Mouse (Mus musculus): ENCODE measurements around the gene Jarid2.
"Not testable (repeated sequence)": the region's sequence is repeated elsewhere in the genome, so short reads cannot be mapped to it uniquely, and the experiment has no call there.

Jarid2 gene

DNA sequence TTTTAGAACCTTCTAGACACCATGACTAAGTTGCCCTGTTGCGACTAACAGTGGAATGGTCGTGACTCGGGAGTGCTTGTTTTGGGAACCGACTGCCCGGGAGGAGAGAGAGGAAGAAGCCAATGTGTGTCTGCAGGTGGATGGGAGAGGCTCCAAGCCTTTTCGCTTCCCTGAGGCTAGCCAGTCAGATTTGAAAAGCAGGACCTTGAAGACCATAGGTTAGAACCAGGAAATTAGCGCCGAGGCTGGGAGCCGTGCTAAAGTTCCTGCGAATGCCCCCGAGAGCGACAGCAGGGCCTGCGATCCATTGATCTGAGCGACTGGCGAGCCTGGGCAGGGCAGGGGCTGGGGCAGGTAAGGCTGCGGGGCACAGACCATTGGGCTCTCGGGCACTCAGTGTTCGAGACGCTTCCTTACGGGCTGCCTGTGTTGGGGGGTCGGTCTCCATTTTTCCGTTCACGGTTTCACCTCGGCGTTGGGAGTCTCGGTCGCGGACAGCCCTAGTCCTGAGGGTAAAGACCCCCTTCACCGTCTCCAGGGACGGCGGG, at the start of gene Jarid2:
Gene Jarid2 (plus strand): TSS at position 51 of the 548 bp plus-strand sequence.
- peak; percentile 75 for DNase-seq (ENCODE audit: extremely low spot score)

GRCm38 (mm10) chr13:44681051-44681450, 48.2 kb upstream of the Jarid2 start:
- DNase-seq (ENCODE audit: extremely low spot score) = peak; percentile 20

- no peak for DNase-seq (ENCODE audit: extremely low spot score)
Observed at GRCm38 (mm10) chr13:44688140-44688539, 41.1 kb upstream of the Jarid2 start.

GRCm38 (mm10) chr13:44697628-44698027, 31.6 kb upstream of the Jarid2 start:
- no peak for DNase-seq (ENCODE audit: extremely low spot score)

DNA sequence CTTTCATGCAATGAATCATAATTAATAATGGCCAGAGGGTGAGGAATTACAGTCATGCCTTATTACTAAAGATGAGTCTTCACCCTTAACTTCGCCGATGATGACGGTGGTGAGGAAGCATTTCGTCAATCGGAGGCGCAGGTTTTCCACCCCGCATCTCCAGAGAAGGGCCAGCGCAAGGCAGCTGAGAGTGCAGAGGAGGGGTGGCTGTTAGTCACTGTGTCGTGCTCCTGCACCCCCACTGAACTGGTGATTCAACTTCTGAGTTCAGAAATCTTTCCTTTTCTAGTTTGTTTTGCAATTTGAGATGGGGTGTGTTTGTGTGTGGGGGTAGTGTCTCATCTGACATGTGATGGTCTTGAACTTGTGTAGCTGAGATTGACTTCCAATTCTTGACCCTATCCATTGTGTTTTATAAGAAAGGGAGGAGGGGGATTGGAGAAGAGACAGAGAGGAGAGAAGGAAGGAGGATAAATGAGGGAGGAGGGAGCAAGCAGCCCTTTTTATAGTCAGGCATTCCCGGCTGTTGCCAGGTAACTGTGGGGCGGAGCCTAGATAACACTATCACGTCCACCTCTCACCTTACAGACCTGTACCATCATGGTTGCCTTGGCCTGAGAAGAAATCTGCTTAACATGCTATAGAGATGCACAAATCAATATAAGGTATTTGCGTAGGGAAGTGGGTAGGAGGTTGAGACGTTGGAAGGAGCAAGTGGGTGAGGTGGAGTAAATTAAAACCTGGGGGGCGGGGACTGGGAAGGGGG, 25.1 kb upstream of the Jarid2 start:
- no peak for DNase-seq (ENCODE audit: extremely low spot score)

GRCm38 (mm10) chr13:44705031-44705742, 24.1 kb upstream of the Jarid2 start:
- DNase-seq (ENCODE audit: extremely low spot score) = no peak

DNA sequence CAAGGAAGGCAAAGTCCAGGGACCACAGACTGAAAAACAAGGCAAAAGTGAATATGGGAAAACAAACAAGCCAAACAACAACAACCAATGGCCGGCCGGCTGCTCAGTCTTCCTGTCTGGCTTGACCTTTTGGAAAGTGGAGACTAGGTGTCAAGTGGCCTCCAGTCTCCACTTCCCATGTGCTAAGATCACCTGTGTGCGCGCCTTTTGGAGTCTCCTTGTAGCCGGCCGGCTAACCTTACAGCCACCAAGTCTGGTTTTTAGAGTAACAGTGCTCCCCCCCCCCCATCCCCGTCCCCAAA, 23.6 kb upstream of the Jarid2 start:
- no peak for DNase-seq (ENCODE audit: extremely low spot score)

DNA sequence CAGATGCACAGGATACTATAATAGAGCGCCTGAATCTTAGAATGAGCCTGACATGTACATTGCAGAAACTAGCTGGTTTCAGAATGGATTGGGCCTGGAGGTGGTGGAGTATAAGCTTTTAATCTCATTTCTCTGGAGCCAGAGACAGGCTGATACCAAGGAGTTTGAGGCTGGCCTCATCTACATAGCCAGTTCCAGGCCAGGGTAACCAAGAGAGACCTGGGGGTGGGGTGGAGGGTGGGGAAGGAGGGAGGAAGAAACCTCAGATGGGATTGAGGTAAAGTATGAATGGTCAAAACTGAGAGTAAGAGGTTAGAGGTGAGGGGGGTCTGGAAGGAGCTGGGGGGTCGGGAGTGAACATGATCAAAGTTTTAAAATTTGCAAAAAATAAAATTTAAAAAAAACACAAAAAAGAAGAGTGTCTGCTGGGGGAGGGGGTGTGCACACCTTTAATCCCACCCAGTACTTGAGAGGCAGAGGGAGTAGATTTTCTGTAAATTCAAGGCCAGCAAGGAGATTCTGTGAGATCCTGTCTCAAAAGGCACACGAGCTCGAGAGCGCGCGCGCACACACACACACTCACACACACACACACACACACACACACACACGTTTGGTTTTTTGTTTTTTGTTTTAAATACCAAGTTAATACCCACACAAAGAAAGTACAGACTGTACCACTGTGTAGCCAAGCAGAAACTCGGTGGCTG, 22.9 kb upstream of the Jarid2 start:
- no peak for DNase-seq (ENCODE audit: extremely low spot score)

- DNase-seq (ENCODE audit: extremely low spot score) = no peak
Observed at GRCm38 (mm10) chr13:44707176-44707575, 22.1 kb upstream of the Jarid2 start.

DNA sequence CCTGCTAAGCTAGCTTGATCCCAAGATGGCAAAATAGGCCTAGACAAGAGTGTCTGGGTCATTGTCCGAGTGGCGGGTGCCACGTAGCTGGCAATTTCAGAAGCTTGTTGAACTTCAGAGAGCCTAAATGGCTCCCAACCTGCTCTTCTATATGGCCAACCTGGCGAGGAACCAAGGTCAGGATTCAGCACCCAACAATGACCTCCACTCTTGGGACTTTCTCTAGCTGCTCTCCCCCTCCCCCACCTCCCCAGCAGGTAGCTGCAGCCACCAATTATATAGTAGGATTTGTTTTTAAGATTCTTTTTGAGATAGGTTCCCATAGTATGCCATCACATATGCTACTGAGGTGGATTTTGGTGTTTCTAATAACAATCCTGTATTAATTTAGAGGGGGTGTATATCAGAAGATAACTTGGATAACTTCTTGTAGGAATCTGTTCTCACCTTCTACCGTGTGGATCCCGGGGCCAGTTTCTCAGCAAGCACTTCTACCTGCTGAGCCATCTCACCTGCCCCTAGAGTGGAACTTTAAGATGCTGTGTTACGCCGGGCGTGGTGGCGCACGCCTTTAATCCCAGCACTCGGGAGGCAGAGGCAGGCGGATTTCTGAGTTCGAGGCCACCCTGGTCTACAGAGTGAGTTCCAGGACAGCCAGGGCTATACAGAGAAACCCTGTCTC, 20.8 kb upstream of the Jarid2 start:
- DNase-seq (ENCODE audit: extremely low spot score) = no peak

- no peak for DNase-seq (ENCODE audit: extremely low spot score)
Observed at GRCm38 (mm10) chr13:44709747-44710480, 19.4 kb upstream of the Jarid2 start.

DNA sequence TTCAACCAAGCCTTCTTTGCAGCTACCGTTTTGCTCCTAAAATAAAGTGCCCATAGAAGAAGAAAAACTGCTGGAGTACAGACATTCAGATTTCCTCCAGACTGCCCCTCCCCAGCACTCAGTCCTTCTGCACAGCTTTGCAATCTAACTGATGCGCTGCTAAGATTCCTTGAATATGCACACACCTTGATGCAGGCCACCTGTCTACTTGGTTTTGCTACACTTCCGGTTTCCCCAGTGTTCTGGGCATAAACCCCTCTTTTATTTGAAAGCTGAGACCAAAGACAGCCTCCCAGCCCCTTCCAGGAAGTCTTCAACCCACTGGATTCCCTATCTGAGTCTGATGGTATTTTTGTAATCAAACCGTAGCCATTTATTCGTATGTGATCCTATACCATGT, 18.2 kb upstream of the Jarid2 start:
- no peak for DNase-seq (ENCODE audit: extremely low spot score)

DNA sequence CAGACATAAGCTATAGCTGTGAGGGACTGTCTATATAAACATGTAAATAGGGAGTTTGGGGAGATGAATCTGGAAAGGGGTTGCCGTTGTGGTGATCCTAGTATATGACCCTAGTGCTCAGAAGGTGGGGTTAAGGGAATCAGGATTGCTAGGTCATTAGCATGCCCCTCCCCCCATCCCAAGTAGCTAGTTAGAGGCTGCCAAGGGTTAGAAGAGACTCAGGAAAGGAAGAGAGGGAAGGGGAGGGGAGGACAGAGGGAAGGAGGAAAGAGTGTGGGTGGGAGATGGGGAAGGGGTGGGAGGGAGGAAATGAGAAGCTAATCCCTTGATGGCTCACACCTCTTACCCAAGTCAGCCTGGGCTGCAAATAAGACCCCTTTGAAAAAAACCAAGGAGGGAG, 17.4 kb upstream of the Jarid2 start:
- DNase-seq (ENCODE audit: extremely low spot score) = no peak

DNA sequence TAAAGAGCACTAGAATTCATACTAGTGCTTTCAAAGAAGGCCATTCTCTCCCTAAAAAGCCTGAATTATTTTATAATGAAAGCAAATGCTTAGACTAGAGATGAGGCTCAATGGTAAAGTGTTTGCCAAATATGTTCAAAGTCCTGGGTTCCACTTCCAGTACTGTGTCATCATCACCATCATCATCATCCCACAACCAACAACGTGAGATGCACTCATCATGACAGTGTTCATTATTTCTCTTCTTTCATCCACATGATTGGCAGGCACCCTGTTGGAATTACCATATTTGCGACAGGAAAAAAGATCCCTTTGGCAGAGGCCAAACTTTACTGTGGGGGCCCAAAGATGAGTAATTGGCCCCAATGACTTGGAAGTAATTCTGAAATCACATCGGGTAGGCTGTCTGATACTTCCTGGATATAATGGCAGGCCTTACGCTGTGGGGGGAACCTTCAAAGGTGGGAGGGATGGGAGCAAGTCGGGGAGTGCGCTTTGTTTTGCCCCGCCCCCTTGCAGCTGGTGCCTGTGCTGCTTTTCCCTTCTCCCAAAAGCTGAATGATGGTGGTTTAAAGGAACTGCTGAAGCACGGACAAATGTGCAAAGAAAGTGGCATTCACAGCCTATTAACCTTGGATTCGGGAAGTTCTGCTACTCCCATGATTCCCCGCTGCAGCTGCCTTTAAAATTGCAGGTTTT, 13.9 kb upstream of the Jarid2 start:
- peak; percentile 16 for DNase-seq (ENCODE audit: extremely low spot score)

DNA sequence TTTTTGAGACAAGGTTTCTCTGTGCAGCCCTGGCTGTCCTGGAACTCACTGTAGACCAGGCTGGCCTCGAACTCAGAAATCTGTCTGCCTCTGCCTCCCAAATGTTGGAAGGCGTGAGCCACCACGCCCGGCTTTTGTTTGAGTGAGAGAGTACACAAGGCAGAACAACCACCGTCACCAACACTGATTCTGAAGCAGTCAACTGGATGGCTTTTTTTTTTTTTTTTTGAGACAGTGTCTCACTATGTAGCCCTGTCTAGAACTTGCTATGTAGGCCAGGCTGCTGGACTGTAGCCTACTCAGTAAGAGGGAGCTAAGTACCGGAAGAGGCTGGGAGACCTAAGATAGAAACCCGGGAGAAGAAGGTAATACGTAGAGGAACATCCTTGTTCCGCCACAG, 11.4 kb upstream of the Jarid2 start:
- DNase-seq (ENCODE audit: extremely low spot score) = no peak

GRCm38 (mm10) chr13:44718465-44718864, 10.8 kb upstream of the Jarid2 start:
- DNase-seq (ENCODE audit: extremely low spot score) = not testable (repeated sequence)

- no peak for DNase-seq (ENCODE audit: extremely low spot score)
Observed at GRCm38 (mm10) chr13:44720094-44720493, 9.2 kb upstream of the Jarid2 start.

- no peak for DNase-seq (ENCODE audit: extremely low spot score)
Observed at GRCm38 (mm10) chr13:44721891-44722547, 7.3 kb upstream of the Jarid2 start.

GRCm38 (mm10) chr13:44723522-44723921, 5.8 kb upstream of the Jarid2 start:
- DNase-seq (ENCODE audit: extremely low spot score) = not testable (repeated sequence)
